Mouse (Mus musculus) neutrophil, adult 59 days (primary cell): Measurements from ENCODE around the gene BC048679. TPM values are rescaled to one million over a fixed set of nuclear protein-coding genes. Genes with fewer than 3 reads are reported as not detected.

Source experiments
- total RNA-seq, 2 experiments: library from RNA; stranded (reverse); gene quantifications; 1 replicate in 1 of 2; 2 replicates in 1 of 2; pipeline ENCODE4 v1.2.4; 2023

The BC048679 gene
- not detected for total RNA-seq

GRCm38 (mm10) chr7:81498181-81498580 lies at the start of gene BC048679:
TSS of gene BC048679 (minus strand) at chr7:81498281.

GRCm38 (mm10) chr7:81493331-81494021 lies 4.6 kb downstream of the BC048679 start, which contains the start of gene Ap3b2:
TSS of gene Ap3b2 (minus strand) at chr7:81493925.

DNA sequence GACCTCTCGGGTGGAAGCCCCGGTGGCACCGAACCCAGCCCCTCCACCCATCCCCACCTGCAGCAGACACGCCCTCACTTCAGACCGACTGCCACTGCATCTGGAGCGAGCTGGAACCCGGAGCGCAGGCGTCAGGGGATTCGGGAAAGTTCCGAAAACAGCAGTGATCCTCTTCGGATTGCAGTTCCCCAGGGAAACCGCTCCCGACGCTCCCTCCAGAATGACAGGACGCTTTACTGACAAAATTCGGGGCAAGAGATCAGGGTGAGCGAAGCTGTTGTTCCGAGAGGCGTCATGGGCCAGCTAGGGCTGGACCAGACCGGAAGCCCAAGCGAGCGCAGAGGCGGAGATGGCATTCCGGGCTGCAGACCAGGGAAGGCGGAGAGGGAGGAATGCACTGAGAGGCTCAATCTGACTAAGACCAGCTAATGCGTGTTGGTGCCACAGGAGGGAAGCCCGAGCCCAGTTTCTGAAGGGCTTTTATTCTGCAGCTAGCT lies 42.9 kb downstream of the BC048679 start, which contains the start of gene Cpeb1:
Gene Cpeb1, minus strand, starts transcription at position 311 of the 497 bp plus-strand sequence.

Other genes starting within 250 kb of the BC048679 start
- 100 to 1,000 TPM; 767 to 843 TPM for gene Rps17, start 153.0 kb downstream of the BC048679 start, total RNA-seq
- gene Cpeb1, start 42.8 kb downstream of the BC048679 start, total RNA-seq = not detected
- not detected for gene Ap3b2, start 4.4 kb downstream of the BC048679 start, total RNA-seq
- not detected for gene Fsd2, start 68.7 kb upstream of the BC048679 start, total RNA-seq
- 10 to 100 TPM; 15.4 to 16.4 TPM for gene Whamm, start 73.0 kb upstream of the BC048679 start, total RNA-seq
- under 1 TPM; 0.22 to 0.69 TPM for gene Homer2, start 209.2 kb upstream of the BC048679 start, total RNA-seq